Mouse (Mus musculus): Measurements from ENCODE around the gene Trim65. TPM values are rescaled to one million over a fixed set of nuclear protein-coding genes. Genes with fewer than 3 reads are reported as not detected.
"Not testable (repeated sequence)": the region's sequence is repeated elsewhere in the genome, so short reads cannot be mapped to it uniquely, and the experiment has no call there.

Trim65 gene
- polyA plus RNA-seq, 1 experiment from 2014 or later = 2.2 TPM

DNA sequence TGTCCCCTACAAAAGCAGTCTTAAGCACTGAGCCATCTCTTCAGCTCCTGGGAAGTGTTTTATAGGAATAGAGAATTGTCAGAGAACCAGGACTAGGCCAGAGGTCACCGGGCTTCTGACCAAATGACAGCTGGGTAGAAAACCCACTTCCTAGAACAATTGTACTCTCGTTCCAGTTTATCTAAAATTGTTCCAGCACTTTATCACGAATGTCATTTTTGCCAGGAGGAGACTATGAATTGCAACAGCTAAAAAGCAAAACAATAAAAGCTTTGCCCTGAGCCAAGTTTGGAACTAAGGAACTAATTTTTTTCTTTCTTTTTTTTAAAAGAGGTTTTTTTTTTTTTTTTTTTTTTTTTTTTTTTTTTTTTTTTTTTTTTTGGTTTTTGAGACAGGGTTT lies 35.4 kb downstream of the Trim65 start:
- ATAC-seq (ENCODE audit: insufficient number of reproducible peaks, low FRiP score, low TSS enrichment, low read depth) (no peak), DNase-seq (ENCODE audit: low spot score) (no peak)
- WGBS = 86% methylated on average over 3 of the region's 3 CpGs
- H3K4me3 ChIP-seq (ENCODE audit: low read depth, low read length) = no peak overlapping the region
- no peaks in the 10 kb centered on the region for H3K4me1 ChIP-seq (ENCODE audit: control insufficient read depth, insufficient read depth, low read length)
- no peaks in the 10 kb centered on the region for H3K9me3 ChIP-seq (ENCODE audit: control insufficient read depth, low read length)
- H3K27ac ChIP-seq (replicated peaks; ENCODE audit: low read depth, low read length) = no peak overlapping the region
- no peaks in the 10 kb centered on the region for H3K27me3 ChIP-seq (ENCODE audit: control insufficient read depth, insufficient read depth, low read length)
- no peaks in the 10 kb centered on the region for H3K36me3 ChIP-seq (ENCODE audit: control insufficient read depth, insufficient read depth, low read length)
- H3K4me2 ChIP-seq (ENCODE audit: low read depth, severe bottlenecking) = no peak overlapping the region
- H3K9ac ChIP-seq (ENCODE audit: low read length) = no peak overlapping the region

DNA sequence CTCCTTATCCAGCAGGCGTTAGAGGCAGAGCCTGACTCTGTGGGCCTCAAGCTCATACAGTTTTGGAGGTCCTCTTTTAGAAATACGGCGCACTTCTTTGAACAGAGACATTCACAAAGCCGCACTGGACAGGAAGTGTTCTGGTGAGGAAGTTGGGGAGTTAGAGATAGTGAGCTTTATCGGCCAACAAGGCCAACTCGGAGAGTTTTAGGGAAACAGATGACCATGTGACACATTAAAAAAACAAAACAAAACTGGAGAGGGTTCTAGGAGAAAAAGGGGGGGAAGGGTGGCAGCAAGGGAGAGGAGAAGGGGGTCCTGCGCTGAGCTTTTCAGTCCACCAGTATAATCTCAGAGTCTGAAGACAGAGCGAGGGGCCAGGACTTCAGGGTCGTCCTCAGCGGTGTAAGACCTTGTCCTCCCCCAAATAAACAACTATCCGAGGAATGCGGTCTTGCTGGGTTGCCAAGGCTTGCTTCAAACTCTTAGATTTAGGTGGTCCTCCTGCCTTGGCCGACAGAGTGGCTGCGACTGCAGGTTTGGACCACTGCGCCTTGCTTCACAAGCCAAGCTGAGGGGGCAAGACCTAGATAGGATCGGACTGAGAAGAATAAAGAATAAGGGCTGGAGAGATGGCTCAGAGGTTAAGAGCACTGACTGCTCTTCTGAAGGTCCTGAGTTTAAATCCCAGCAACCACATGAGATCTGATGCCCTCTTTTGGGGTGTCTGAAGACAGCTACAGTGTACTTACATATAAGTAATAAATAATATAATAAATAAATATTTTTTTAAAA lies 37.0 kb downstream of the Trim65 start:
- 68% methylated on average over 16 of the region's 16 CpGs for WGBS
- no peak overlapping the region for H3K9ac ChIP-seq (ENCODE audit: low read length)
- ATAC-seq (ENCODE audit: insufficient number of reproducible peaks, low FRiP score, low TSS enrichment, low read depth) (no peak), DNase-seq (ENCODE audit: low spot score) (no peak)
- no peak overlapping the region for H3K4me2 ChIP-seq (ENCODE audit: low read depth, severe bottlenecking)
- no peaks in the 10 kb centered on the region for H3K36me3 ChIP-seq (ENCODE audit: control insufficient read depth, insufficient read depth, low read length)
- H3K9me3 ChIP-seq (ENCODE audit: control insufficient read depth, low read length) = no peaks in the 10 kb centered on the region
- no peak overlapping the region for H3K27ac ChIP-seq (replicated peaks; ENCODE audit: low read depth, low read length)
- H3K4me1 ChIP-seq (ENCODE audit: control insufficient read depth, insufficient read depth, low read length) = no peaks in the 10 kb centered on the region
- no peaks in the 10 kb centered on the region for H3K27me3 ChIP-seq (ENCODE audit: control insufficient read depth, insufficient read depth, low read length)
- H3K4me3 ChIP-seq (ENCODE audit: low read depth, low read length) = no peak overlapping the region

DNA sequence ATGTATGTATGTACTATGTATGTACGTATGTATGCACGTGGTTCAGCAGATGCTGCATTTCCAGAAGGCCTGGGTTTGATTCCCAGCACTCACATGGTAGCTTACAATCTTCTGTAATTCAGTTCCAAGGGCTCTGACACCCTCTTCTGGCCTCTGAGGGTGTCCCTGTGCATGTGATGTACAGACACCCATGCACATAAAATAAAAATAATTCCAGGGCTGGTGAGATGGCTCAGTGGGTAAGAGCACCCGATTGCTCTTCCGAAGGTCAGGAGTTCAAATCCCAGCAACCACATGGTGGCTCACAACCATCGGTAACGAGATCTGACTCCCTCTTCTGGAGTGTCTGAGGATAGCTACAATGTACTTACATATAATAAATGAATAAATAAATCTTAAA lies 38.0 kb downstream of the Trim65 start:
- ATAC-seq (ENCODE audit: insufficient number of reproducible peaks, low FRiP score, low TSS enrichment, low read depth) = not testable (repeated sequence)

DNA sequence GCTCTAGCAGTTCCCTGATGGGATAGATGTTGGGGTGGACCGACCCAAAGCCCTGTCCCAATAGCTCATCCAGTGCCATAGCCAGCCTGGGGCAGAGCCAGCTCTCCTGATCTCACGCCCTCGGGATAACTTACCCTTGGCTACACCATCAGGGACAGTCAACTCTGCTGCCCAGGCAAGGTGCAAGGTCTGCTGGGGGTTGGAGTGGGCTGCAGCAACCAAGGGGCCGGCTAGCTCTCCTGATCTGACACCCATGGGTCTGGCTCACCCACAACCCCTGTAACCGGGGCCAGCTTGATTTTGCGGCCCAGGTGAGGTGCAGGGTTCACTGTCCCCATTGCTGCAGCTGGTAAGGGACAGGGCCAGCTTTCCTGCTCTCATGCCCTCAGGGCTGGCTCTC lies 39.3 kb downstream of the Trim65 start:
- no peak for DNase-seq (ENCODE audit: low spot score)
- Histone ChIP-seq H3K4me1 (ENCODE audit: control insufficient read depth, insufficient read depth, low read length) (no peaks in the 10 kb centered on the region), H3K27me3 (ENCODE audit: control insufficient read depth, insufficient read depth, low read length) (no peaks in the 10 kb centered on the region), H3K27ac (replicated peaks; ENCODE audit: low read depth, low read length) (no peak overlapping the region), H3K9me3 (ENCODE audit: control insufficient read depth, low read length) (no peaks in the 10 kb centered on the region), H3K4me3 (ENCODE audit: low read depth, low read length) (no peak overlapping the region), H3K9ac (ENCODE audit: low read length) (no peak overlapping the region), H3K4me2 (ENCODE audit: low read depth, severe bottlenecking) (no peak overlapping the region), H3K36me3 (ENCODE audit: control insufficient read depth, insufficient read depth, low read length) (no peaks in the 10 kb centered on the region)
- no peak for ATAC-seq (ENCODE audit: insufficient number of reproducible peaks, low FRiP score, low TSS enrichment, low read depth)
- 86% methylated on average over 6 of the region's 6 CpGs for WGBS

More for the DNA sequence above, 38.0 kb downstream of the Trim65 start:
- not testable (repeated sequence) for H3K9ac ChIP-seq (ENCODE audit: low read length); H3K9me3 ChIP-seq (ENCODE audit: control insufficient read depth, low read length); H3K27me3 ChIP-seq (ENCODE audit: control insufficient read depth, insufficient read depth, low read length); H3K27ac ChIP-seq (replicated peaks; ENCODE audit: low read depth, low read length); H3K4me3 ChIP-seq (ENCODE audit: low read depth, low read length); H3K4me1 ChIP-seq (ENCODE audit: control insufficient read depth, insufficient read depth, low read length); H3K4me2 ChIP-seq (ENCODE audit: low read depth, severe bottlenecking); H3K36me3 ChIP-seq (ENCODE audit: control insufficient read depth, insufficient read depth, low read length); DNase-seq (ENCODE audit: low spot score)
- 91% methylated on average over 6 of the region's 6 CpGs for WGBS

DNA sequence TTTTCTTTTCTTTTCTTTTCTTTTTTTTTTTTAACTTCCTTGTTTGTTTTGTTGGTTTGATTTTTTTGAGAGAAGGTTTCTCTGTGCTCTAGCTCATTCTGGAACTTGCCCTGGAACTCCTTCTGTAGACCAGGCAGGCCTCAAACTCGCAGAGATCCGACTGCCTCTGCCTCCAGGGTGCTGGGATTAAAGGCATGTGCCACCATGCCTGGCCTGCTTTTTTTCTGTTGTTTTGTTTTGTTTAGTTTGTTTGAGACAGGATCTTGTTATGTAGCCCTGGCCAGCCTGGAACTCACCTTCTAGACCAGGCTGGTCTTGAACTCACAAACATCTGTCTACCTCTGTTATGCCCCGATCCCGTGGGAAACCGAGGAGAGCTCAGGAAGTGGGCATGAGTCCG lies 41.4 kb downstream of the Trim65 start:
- no peak overlapping the region for H3K4me2 ChIP-seq (ENCODE audit: low read depth, severe bottlenecking)
- WGBS = 89% methylated on average over 6 of the region's 6 CpGs
- H3K36me3 ChIP-seq (ENCODE audit: control insufficient read depth, insufficient read depth, low read length) = no peaks in the 10 kb centered on the region
- DNase-seq (ENCODE audit: low spot score) (no peak), ATAC-seq (ENCODE audit: insufficient number of reproducible peaks, low FRiP score, low TSS enrichment, low read depth) (no peak)
- H3K9me3 ChIP-seq (ENCODE audit: control insufficient read depth, low read length) = no peaks in the 10 kb centered on the region
- no peak overlapping the region for H3K27ac ChIP-seq (replicated peaks; ENCODE audit: low read depth, low read length)
- peaks cover 3% of the 10 kb centered on the region; the same call in 1 of the 2 replicates for H3K4me1 ChIP-seq (ENCODE audit: control insufficient read depth, insufficient read depth, low read length)
- H3K9ac ChIP-seq (ENCODE audit: low read length) = no peak overlapping the region
- H3K27me3 ChIP-seq (ENCODE audit: control insufficient read depth, insufficient read depth, low read length) = no peaks in the 10 kb centered on the region
- H3K4me3 ChIP-seq (ENCODE audit: low read depth, low read length) = no peak overlapping the region

DNA sequence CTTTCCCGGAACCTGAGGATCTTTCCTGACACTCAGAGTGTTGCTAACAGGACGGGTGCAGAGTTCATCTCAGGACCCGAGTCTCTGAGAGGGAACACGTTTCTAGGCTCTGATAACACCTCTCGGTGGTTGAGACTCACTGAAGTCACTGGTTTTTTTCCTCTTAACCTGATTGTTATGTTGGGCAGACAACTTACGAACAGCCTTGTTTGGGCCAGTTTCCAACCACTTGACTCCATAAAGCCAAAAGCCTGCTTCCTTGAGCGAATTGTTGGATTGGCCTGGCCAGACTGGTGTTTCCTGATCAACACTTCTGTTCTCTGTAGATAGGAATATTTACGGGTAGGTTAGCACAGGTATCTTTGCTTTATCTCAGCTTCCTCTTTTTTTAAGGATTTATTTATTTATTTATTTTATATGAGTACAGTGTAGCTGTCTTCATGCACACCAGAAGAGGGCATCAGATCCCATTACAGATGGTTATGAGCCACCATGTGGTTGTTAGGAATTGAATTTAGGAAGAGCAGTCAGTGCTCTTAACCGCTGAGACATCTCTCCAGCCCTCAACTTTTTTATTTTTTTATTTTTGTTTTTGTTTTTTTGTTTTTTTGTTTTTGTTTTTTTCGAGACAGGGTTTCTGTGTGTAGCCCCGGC lies 42.1 kb downstream of the Trim65 start:
- H3K27ac ChIP-seq (replicated peaks; ENCODE audit: low read depth, low read length) = no peak overlapping the region
- WGBS = 90% methylated on average over 11 of the region's 11 CpGs
- no peaks in the 10 kb centered on the region for H3K9me3 ChIP-seq (ENCODE audit: control insufficient read depth, low read length)
- DNase-seq (ENCODE audit: low spot score) (no peak), ATAC-seq (ENCODE audit: insufficient number of reproducible peaks, low FRiP score, low TSS enrichment, low read depth) (no peak)
- H3K27me3 ChIP-seq (ENCODE audit: control insufficient read depth, insufficient read depth, low read length) = no peaks in the 10 kb centered on the region
- peaks cover 3% of the 10 kb centered on the region; the same call in 1 of the 2 replicates for H3K36me3 ChIP-seq (ENCODE audit: control insufficient read depth, insufficient read depth, low read length)
- H3K4me2 ChIP-seq (ENCODE audit: low read depth, severe bottlenecking) = no peak overlapping the region
- H3K9ac ChIP-seq (ENCODE audit: low read length) = no peak overlapping the region
- peaks cover 3% of the 10 kb centered on the region; the same call in 1 of the 2 replicates for H3K4me1 ChIP-seq (ENCODE audit: control insufficient read depth, insufficient read depth, low read length)
- no peak overlapping the region for H3K4me3 ChIP-seq (ENCODE audit: low read depth, low read length)

DNA sequence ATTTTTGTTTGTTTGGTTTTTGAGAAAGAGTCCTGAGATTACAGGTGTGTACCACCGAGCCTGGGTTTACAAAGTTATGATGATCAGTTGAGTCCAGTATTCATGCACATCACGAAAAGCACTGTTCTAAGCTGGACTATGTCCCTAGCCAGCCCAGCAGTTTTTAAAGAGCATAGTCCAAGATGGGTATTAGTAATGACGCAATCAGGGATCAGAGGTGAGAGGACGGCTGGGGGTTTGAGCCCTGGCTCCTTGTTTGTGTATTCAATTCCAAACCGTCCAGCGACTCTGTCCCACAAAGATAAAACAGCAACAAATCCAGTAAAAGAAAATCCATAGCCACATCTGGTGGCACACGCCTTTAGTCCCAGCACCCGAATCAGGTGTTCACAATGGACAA lies 42.7 kb downstream of the Trim65 start:
- peaks cover 5% of the 10 kb centered on the region for H3K36me3 ChIP-seq (ENCODE audit: control insufficient read depth, insufficient read depth, low read length)
- no peak overlapping the region for H3K9ac ChIP-seq (ENCODE audit: low read length)
- H3K27ac ChIP-seq (replicated peaks; ENCODE audit: low read depth, low read length) = no peak overlapping the region
- no peak for DNase-seq (ENCODE audit: low spot score)
- H3K4me3 ChIP-seq (ENCODE audit: low read depth, low read length) = no peak overlapping the region
- no peak for ATAC-seq (ENCODE audit: insufficient number of reproducible peaks, low FRiP score, low TSS enrichment, low read depth)
- H3K4me1 ChIP-seq (ENCODE audit: control insufficient read depth, insufficient read depth, low read length) = peaks cover 3% of the 10 kb centered on the region; the same call in 1 of the 2 replicates
- H3K4me2 ChIP-seq (ENCODE audit: low read depth, severe bottlenecking) = peak overlapping the region; percentile 33
- H3K27me3 ChIP-seq (ENCODE audit: control insufficient read depth, insufficient read depth, low read length) = no peaks in the 10 kb centered on the region
- H3K9me3 ChIP-seq (ENCODE audit: control insufficient read depth, low read length) = no peaks in the 10 kb centered on the region
- 87% methylated on average over 8 of the region's 8 CpGs for WGBS

DNA sequence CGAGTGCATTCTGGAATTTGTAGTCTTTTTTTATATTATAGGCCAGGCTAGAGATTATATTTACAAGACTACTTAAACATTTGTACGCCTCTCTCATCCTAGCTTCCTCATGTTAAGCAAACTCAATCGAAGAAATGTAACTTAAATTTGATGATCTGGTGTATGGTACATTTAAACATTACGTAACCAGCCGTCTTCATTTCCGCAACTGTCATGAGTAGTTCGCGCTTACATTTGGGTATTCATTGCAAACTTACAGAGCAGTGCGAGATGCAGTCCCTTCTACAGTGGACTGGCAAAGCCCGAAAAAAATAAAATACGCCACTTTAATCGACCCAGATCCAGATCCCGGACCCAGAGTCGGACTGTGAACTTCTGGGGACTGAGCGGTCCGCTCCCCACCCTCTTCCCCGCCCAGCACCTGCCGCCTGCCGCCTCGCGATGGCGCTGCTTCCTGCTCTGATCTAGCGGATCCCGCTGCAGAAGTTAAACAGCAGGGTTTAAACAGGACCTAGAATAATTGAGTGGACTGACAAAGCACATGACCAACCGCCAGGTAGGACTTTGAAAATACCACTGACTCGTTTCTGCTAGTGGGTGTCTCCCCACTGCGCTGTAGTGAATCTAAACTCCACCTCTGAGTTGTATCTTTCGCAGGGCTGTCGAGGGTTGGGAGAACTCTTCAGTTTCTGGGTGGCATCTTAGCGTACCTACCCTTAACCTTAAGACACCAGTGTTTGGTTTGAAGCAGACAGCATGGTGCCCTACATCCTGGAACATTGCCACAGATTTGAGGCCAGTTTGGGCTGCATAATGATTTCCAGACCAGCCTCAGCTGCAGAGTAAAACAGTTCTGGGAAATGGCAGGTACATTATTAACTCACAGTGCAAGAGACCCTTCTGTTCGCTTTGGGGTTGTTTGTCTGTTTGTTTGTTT lies 43.5 kb downstream of the Trim65 start:
- Histone ChIP-seq H3K4me3 (ENCODE audit: low read depth, low read length) (peak overlapping the region; percentile 40), H3K9ac (ENCODE audit: low read length) (peak overlapping the region; percentile 41), H3K36me3 (ENCODE audit: control insufficient read depth, insufficient read depth, low read length) (peaks cover 8% of the 10 kb centered on the region), H3K4me1 (ENCODE audit: control insufficient read depth, insufficient read depth, low read length) (peaks cover 3% of the 10 kb centered on the region; the same call in 1 of the 2 replicates), H3K27me3 (ENCODE audit: control insufficient read depth, insufficient read depth, low read length) (no peaks in the 10 kb centered on the region), H3K4me2 (ENCODE audit: low read depth, severe bottlenecking) (peak overlapping the region; percentile 33), H3K9me3 (ENCODE audit: control insufficient read depth, low read length) (no peaks in the 10 kb centered on the region), H3K27ac (replicated peaks; ENCODE audit: low read depth, low read length) (peak overlapping the region; percentile 68)
- WGBS = 3% methylated on average over 31 of the region's 31 CpGs
- ATAC-seq (ENCODE audit: insufficient number of reproducible peaks, low FRiP score, low TSS enrichment, low read depth) = peak; percentile 63
- peak; percentile 90 for DNase-seq (ENCODE audit: low spot score)

All from limb, embryonic 11.5 days (tissue).